Mouse (Mus musculus): ENCODE results near the gene Misp.

Misp gene

DNA sequence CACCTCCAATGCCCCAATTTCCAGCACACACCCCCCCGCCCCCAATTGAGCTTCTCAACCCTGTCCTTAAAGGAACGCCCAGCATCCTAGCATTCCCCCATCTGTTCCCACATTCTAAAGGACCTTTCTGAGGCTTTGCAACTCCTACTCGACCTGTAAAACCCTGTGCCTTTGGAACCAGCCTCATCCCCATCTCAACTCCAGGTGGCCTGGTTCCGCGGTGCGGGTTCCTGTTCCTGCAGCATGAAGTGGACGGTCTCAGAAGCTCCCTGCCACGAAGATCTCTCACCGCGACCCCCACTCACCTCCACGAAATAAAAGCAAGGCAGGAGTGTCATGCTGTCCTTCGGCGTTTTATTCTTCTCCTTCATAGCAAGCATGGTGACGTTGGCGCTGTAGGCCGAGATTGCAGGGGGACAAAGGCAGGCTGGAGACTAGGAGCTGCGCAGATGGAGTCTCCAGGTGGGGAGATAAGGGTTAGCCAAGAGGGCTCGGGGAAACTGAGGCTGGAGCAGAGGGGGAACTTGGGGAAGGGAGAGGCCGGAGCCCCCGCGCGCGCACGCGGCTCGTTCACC lies 53.0 kb downstream of the Misp start:
- DNase-seq (ENCODE audit: low read depth), result no peak

DNA sequence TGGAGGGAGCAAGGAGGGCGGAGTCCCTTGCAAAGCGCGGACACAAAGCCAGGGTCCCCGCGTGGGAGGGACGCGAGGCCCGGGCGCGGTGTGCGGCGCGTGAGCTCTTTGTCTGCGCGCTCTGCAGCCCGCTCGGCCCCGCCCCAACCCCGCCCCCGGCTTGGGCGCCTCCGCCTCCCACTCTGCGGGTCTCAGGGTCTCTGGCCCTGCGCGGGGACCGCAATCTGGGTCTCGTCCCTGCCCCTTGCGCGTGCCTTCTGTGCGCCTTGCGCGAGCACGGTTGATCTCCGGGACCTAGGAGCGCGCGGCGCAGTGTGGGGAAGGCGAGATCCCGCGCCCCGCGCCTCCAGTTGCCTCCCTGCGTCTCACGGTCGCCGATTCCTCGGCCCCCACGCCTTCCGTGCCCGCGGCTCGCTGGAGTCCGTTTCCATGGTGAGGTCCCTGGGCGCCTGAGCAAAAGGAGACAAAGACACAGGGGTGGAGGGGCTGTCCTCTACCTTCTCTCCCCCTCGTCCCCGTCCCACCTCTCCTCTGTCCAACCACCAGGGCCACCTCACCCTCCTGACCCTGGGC lies 53.6 kb downstream of the Misp start, which contains the start of the genes Prtn3 and Plppr3:
Gene Prtn3, plus strand, starts transcription at position 187 of the 573 bp plus-strand sequence.
Gene Plppr3, minus strand, starts transcription at position 345 of the 573 bp plus-strand sequence.
- peak; percentile 55 for DNase-seq (ENCODE audit: low read depth)

DNA sequence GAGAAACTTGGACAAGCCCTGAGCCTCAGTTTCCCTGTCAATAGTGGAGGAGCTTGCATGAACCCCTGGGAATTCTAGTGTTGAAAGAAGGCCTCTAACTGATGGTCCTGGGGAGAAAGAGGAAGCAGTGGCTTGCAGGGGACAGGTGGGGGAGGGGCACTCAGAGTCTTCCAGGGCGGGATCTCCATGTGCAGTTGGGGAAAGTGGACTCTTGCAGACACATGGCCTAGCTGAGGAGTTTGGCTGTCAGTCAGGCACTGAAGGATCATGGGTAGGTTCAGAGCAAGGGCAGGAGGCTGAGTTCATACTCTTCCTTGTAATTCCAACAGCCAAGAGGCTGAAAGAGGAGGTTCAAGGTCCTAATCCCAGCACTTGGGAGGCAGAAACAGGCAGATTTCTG lies 56.4 kb downstream of the Misp start:
- DNase-seq (ENCODE audit: low read depth), result peak; percentile 21

DNA sequence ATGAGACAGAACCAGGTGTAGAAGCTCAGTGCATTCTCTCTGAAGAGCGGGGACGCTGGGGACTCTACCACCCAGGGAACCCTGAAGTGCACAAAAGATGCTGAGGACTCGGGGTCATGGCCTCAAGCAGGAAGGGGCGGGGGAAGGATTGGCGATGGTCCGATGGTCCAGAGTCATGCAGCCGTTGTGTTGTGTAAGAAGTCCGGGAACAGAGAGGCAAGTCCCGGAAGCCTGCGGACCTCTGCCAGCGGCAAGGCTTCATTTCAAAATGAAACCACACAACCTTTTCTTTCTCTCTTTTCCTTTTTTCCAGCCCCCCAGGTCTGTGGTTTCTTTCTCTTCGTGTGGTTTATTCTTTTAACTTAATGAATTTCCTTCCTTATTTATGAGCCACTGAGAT lies 57.0 kb downstream of the Misp start:
- peak; percentile 56 for DNase-seq (ENCODE audit: low read depth)

DNA sequence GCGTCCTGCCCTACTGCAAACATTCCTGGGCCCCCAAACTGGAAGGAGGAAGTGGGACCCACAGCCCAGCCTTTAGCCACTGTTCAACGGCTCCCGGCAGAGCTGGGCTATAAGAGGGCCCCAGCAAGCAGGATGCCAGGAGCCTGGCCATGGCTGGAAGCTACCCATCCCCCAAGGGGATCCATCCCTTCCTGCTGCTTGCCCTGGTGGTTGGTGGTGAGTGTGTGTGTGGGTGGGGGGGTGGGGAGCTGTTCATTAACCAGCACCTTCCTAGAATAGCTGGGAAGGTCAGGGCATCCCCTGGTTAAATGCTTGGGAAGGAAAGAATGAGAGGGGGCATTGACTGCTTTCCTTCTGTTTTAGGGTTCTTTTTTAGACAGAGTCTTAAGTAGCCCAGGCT lies 58.7 kb downstream of the Misp start:
- DNase-seq (ENCODE audit: low read depth), result no peak

Data from induced T-regulatory cell, adult 2 months (primary cell).